ENCODE assay signal across 11 mouse cellular contexts in genomic region chr6:116998948-116999682, GRCm38 (mm10).
A peak's percentile ranks its signal among the peaks of the same experiment; 100 is the strongest.
DNase-seq lines count a peak whose midpoint lies in the region; ATAC-seq lines count a peak whose summit lies in the region.
"Had no signal": no experiment of that assay in that cellular context is flagged by ENCODE, and none has a peak within 500 bp of the region (broad histone marks: within the 10 kb centered on the region; RNA-seq: fewer than 3 reads in every experiment).

No protein-coding gene starts in this region.

- H3K4me3 ChIP-seq in midbrain, embryonic 11.5 days (ENCODE audit: low read depth, low read length), result no peak overlapping the region
- H3K4me3 ChIP-seq: intestine, embryonic 15.5 days; liver, embryonic 12.5 days had no signal

- no peaks in the 10 kb centered on the region for H3K4me1 ChIP-seq in midbrain, embryonic 11.5 days (ENCODE audit: control insufficient read depth, insufficient read depth, low read length)
- H3K4me1 ChIP-seq: intestine, embryonic 15.5 days; liver, embryonic 12.5 days had no signal

- no peak overlapping the region for H3K27ac ChIP-seq in midbrain, embryonic 11.5 days (ENCODE audit: low read depth, low read length)
- H3K27ac ChIP-seq: intestine, embryonic 15.5 days; liver, embryonic 12.5 days had no signal

- 85% methylated on average over 9 of the region's 9 CpGs for WGBS in midbrain, embryonic 11.5 days

- H3K4me2 ChIP-seq in midbrain, embryonic 11.5 days, result no peak overlapping the region
- H3K4me2 ChIP-seq: intestine, embryonic 15.5 days; liver, embryonic 12.5 days had no signal

- H3K9me3 ChIP-seq in midbrain, embryonic 11.5 days (ENCODE audit: control insufficient read depth, low read length), result no peaks in the 10 kb centered on the region
- H3K9me3 ChIP-seq: intestine, embryonic 15.5 days; liver, embryonic 12.5 days had no signal

- no peak overlapping the region for H3K9ac ChIP-seq in midbrain, embryonic 11.5 days (ENCODE audit: low read length)
- H3K9ac ChIP-seq: intestine, embryonic 15.5 days; liver, embryonic 12.5 days had no signal

- H3K27me3 ChIP-seq in midbrain, embryonic 11.5 days (ENCODE audit: control insufficient read depth, insufficient read depth, low read length), result no peaks in the 10 kb centered on the region
- H3K27me3 ChIP-seq: intestine, embryonic 15.5 days; liver, embryonic 12.5 days had no signal

- ATAC-seq in midbrain, embryonic 11.5 days (ENCODE audit: low FRiP score), result no peak
- ATAC-seq: intestine, embryonic 15.5 days; liver, embryonic 12.5 days had no signal

- H3K36me3 ChIP-seq in midbrain, embryonic 11.5 days (ENCODE audit: control insufficient read depth, insufficient read depth, low read length), result no peaks in the 10 kb centered on the region
- H3K36me3 ChIP-seq: intestine, embryonic 15.5 days; liver, embryonic 12.5 days had no signal

- peak; percentile 4 for DNase-seq in adrenal gland, postnatal 25 days
- DNase-seq in adrenal gland, adult 18-20 months (ENCODE audit: low spot score in 2 of 2), result no peak
- DNase-seq in layer of hippocampus, adult 8-10 months (ENCODE audit: low spot score in 2 of 2), result peak; percentile 10 to 37
- no peak for DNase-seq in layer of hippocampus, adult 11-12 months (ENCODE audit: low spot score)
- peak; percentile 85 to 89 for DNase-seq in cerebellum, postnatal 25 days
- peak; percentile 27 to 40 for DNase-seq in right cerebral cortex, postnatal 36 days (ENCODE audit: low spot score in 2 of 2)
- DNase-seq in urinary bladder, postnatal 4 days (ENCODE audit: low spot score in 2 of 2), result no peak
- no peak for DNase-seq in midbrain, embryonic 11.5 days (ENCODE audit: low spot score, missing footprints)
- DNase-seq: gastrocnemius, postnatal 14 days had no signal

Comparison
In these comparisons a context has a peak if more than half of its experiments do, and no peak if none do; other contexts are left out.
1. DNase-seq: peak in adrenal gland, postnatal 25 days (single experiment), layer of hippocampus, adult 8-10 months (2 of 2), cerebellum, postnatal 25 days (2 of 2) and right cerebral cortex, postnatal 36 days (2 of 2); none in adrenal gland, adult 18-20 months (0 of 2), layer of hippocampus, adult 11-12 months (single experiment), urinary bladder, postnatal 4 days (0 of 2) and midbrain, embryonic 11.5 days (single experiment).